Mouse (Mus musculus) NIH3T3 (cell line): Measurements from ENCODE around the gene Cnnm4.

Experiments used
- DNase-seq: peaks from one replicate; pipeline ENCODE4 v3.0.0-alpha.2; 2012; ENCODE audit warnings: low read depth

Cnnm4 gene

DNA sequence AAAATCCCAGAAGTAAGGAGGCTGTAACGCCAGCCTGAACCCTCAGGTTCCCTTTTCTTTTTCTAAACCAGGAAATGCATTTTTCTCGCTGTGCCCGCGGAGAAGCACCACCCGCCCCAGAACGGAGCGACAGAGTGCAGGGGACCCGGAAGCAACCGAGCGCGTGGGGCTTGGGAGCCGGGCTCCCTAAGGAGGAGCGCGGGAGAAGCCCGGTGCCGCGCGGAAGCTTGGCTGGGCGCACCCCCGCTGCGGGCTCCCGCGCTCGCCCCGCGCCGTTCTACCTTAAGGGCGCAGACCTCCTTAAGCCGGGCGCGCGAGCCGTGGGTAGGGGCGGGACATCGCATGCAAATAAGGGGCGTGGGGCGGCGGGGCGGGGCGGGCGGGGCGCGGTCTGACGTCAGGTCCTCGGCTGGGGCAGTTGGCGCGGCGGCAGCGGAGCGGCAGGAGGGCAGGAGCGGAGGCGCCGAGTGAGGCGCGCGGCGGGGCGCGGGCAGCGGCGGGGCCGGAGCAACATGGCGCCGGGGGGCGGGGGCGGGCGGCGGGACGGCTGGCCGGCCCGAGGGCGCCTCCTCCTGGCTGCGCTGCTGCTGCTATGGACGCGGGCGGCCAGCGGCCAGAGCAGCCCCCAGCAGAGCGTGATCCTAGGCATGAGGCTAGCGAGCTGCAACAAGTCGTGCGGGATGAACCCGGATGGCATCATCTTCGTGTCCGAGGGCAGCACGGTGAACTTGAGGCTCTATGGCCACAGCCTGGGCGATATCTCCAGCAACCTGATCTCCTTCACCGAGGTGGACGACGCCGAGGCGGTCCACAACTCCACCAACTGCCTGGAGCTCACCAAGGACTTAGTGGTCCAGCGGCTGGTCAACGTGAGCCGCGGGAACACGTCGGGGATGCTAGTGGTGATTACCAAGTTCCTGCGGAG lies at the start of gene Cnnm4:
TSS of gene Cnnm4 (plus strand) at position 440 of the 925 bp plus-strand sequence.
- peak; percentile 95 for DNase-seq

DNA sequence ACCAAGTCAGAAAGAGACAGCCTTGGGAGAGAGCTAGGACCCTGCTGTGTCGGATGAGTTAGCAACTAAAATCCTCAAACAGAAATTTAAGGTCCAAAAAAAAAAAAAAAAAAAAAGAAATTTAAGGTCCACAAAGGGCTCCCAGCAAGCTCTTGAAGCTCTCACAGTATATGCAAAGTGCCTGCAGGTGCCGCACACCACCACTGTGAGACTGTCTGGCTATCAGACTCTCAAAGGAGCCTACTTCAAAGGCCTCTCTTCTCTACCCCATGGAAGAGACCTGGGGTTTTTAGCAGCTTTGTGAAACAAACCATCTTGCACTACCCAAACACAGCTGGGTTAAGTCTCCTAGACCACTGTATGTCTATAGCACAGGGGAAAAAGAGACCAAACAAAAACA lies 41.9 kb upstream of the Cnnm4 start:
- DNase-seq: no peak

DNA sequence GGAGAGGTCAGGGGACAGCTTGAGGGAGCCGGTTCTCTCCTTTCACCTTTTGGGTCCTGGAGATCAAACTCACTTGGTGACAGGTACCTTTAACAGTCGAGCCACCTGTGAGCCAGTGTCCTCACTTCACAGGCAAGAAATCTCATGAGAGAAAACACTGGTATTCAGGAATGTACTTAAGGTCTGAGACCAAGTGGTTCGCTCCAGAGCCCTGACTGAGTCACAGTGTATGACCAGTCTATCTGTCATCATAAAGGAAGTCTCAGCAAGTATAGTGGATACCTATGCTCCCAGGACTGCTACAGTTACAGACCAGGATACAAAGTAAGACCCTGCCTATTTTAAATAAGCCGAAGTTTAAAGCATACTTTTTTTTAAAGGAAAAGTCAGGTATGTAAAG lies 38.4 kb upstream of the Cnnm4 start:
- peak; percentile 30 for DNase-seq

DNA sequence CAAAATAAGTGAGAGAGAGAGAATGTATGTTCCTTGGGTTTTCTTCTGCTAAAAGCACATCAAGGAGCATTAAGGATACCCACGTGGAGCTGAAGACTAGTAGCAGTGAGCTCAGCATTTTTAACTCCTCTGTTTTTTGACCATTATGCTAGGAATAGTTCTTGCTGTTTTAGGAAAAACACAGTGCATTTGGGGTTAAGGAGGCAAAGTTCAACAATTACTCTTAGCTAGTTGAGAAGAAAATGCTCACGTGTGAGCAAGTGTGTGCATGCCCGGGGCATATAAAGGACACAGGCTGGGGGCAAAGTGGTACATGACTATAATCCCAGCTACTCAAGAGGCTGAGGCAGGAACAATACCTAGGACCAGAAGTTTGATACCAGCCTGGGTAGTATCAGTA lies 37.8 kb upstream of the Cnnm4 start:
- no peak for DNase-seq

DNA sequence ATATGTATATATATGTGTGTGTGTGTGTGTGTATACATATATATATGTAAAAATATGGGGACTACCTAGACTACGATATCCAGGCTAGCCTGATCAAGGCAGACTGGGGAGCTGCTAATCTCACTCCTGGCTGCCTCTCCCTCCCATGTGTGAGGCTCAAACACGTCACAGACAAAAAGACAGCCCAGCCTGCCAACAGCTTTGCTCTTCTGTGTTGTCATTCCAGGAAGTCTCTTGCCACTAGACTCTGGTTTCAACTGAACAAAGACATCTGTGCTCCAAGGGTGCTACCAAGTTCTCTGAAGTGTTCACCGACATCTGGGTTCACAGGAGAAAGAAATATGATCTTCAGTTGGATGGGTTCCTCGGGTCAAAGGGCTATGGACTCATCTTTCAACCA lies 36.3 kb upstream of the Cnnm4 start:
- DNase-seq: no peak

DNA sequence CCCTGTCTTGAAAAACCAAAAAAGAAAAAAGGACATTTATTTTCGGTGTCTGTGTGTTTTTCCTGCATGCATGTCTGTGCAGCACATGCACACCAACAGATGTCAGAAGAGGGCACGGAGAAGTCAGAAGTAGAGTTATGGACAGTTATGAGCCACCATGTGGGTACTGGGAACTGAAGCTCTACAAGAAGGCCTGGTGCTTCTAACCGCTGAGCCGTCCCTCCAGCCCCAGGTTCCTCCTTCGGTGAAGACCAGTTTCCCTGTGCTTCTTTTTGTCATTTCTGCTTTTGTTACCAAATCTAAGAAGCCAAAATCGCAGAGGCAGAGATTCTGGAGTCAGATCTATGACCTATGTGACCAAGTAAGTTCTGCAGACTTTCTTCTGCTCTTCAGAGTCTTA lies 34.9 kb upstream of the Cnnm4 start:
- no peak for DNase-seq

DNA sequence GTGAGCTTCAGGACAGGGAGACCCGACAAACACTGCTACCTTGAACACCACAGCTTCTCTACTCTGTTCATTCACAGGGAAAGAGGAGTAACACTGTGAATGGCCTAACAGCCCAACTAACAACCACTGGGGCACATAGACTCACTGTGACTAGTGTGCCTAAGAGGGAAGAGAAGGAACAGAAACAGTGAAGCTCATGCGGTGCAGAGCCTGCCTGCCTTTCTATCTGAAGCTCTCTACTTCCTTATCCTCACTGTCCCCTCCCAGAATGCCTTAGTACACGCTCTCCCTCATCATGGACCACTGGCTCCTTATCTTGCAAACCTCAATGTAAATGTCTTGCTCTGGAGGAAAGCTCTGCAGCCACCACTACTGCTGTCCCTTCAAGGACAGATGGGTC lies 34.2 kb upstream of the Cnnm4 start:
- DNase-seq: no peak

DNA sequence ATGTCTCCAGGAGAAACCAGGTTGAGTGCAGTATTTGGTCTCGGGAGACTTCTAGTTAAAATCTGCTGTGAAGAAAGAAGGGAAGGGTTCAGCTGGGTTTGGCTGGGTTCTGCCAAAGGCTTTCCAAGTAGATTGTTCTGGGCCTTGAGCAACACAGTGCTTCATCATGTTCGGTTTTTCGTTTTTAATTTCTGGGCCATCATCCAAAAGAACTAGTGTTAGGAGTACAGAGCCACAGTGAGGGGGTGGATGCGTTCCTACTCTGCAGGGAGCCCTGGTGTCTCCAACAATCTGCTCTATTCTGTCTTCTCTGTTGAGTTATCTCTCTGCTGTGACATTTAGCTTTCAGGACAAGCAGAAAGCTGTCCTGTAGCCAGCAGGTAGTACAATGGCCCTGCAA lies 30.3 kb upstream of the Cnnm4 start:
- peak; percentile 86 for DNase-seq

DNA sequence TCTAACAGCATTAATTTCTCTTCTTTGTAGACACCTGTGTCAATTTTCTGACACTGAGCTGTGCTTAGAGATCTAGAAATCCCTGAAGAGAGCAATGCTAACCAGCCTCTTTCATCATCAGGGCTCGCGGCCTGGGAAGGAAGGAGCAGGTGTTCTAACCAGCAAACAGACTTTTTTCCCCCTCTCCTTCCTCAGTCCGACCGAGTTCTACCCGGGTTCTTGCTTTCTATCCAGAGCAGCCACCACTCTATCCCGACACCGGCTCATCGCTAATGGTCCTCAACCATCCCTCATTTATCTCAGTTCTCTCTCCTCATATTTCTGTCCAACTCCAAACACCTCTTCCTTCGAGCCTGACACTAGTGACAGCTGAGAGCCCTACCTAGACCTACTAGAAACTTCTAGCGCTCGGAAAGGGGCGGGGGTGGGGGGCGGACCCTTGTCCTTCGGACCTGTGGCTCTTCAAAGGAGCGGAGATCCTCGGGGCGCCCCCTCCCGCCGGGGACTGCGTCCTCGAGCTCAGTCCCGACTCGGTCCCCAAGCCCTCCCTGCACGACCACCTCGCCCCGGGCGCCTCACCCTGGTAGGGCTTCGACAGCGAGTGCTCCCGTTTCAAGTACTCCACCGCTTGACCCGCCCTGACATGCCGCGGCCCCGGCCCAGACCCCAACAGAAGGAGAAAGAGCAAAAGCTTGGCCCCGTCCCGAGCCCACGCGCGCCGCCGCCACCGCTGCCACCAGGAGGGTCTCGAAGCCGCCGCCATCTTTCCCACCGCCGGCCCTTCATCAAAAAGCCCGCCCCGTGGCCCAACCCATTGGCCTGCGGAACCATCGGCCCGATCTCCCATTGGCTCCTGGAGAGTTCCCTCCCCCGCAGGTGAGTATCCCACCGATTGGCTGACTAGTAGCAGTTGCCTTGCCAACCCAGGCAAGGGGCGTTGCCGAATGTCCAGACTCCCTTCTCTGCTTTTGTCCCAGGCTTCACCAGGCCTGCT lies 26.7 kb upstream of the Cnnm4 start, which contains the start of gene Lman2l:
TSS of gene Lman2l (minus strand) at position 801 of the 994 bp plus-strand sequence.
- DNase-seq: peak; percentile 98

DNA sequence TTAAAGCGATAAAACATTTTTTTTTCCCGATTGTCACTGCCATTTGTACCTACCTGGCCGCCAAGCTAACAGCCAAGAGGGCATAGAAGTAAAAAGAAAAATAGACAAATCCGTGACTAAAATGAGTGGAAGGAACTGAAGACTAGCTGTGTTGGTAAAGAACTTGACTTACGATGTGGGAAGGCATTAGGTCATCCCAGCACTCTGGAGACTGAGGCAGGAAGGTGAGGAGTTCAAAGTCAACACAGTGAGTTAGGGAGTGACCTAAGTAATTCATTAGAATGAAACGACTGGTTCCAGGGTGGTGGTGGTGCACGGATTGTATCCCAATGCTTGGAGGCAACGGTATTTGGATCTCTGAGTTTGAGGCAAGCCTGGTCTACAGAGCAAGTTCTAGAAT lies 25.9 kb upstream of the Cnnm4 start:
- DNase-seq: no peak

DNA sequence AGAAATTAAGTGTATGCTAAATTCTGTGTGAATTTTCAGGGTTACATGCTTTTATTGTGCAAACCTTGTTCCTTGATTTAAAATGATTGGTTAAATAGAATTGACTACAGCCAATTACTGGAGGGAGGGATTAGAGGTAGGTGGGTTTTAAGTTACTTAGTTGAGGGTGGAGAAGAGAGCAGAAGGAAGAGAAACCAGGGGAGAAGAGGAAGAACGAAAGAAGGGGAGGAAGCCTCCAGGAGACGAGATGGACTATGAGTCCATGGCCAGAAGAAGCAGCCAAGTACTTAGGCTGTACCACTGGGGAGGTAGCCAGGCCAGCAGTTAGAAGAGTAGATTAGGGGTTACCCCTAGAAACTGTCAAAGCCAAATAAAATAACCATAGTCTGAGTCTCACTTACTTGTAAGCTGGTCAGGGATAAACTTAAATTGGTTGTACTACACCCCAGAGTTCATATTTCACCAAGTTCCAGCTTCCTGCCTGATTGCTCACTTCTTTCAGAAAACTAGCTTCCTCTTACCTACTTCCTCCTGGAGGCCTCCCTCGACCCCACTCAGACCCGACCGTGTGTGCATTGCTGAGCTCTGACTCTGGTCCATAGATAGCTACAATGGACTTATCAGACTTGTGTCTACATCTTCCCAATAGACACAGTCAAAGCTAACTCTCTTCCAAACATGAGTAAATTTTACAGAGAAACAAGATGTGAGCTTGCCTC lies 25.2 kb upstream of the Cnnm4 start:
- no peak for DNase-seq

DNA sequence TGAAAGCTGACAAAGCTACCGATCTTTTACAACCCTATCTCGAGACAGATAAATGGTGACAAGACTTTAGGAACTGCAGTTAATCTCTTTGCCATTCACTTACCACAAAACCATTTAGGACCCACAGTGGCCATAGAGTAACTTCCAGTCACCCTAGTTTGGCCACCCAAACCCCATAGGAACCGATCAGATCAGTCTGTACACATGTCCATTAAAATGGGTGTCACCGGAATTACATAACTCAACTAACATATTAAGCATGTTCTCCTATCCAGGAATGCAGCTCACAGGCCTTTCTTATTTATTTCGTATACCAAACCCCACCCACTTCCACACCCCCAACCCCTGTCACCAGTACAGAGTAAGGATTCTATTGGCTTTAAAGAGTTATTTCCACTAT lies 24.6 kb upstream of the Cnnm4 start:
- DNase-seq: no peak

DNA sequence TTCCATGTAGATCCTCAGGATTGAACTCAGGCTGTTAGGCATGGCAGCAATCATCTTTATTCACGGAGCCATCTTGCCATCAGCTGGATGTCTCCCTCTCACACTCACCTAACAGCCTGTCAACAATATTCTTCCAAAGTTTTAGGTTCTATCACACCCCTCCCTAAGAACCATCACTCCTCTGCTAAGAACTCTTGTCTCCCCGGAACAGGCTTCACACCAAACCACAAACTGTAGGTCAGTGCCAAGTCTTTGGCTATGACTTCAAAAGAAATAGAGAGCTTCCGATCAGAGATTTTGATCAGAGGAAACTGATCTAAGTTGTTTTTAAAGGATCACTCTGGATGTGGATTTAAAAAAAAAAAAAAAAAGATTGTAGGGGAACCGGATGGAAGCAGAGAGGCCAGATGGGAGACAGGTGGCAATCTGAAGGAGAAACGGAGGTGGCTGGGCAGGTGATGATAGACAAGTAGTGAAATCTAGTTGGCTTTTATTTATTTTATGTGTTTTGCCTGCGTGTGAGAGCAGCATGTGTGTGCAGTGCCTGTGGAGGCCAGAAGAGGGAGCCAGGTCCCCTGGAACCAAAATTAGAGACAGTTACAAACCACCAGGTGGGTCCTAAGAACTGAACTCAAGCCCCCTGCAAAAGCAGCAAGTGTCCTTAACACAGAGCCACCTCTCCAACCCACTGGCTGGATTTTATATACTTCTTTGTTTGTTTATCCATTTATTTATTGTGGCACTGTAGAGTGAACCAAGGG lies 17.2 kb upstream of the Cnnm4 start:
- no peak for DNase-seq

DNA sequence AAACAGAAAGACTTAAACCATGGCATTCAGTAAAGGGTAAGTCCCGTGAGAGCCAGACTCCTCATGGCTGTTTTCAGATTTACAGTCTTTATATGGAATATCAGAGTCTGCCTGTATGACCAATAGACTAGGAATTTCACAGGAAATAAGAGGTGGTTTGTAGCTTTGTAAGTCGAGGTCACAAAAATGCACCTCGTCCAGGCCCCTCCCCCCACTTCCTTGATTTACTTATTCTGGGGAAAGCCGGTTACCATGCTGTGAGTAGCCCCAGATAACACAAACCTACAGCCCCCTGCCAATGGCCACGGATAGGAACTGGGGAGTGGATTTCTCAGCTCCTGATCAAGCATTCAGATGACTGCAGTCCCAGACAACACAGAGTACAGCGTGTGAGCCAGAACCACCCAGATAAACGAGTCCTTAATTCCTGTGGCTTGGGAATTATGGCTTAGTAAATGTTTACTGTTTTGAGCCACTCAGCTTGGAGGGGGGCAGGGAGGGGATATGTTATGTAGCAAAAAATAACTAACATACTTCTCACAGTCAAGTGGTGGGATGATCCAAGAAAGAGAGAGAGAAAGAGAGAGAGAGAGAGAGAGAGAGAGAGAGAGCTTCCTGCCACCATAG lies 13.9 kb upstream of the Cnnm4 start:
- DNase-seq: peak; percentile 75

DNA sequence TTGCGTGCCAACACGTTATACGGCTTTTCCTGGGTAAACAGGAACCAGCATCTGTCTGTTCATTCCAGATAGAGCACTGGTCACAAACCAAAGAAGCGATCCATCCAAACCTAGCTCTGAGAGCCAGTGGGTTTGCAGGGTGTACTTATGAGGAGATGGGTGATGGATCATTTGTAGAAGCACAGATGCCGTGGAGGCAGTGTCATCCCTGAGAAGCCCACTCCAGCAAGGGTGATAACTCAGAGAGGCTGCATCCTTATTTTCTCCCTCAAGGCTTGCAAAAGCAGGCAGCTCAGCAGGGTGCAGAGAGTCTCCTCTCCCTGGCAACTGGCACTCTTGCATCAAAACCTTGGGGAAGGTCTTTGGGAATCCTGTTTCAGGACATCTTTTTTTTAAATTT lies 13.3 kb upstream of the Cnnm4 start:
- DNase-seq: no peak

DNA sequence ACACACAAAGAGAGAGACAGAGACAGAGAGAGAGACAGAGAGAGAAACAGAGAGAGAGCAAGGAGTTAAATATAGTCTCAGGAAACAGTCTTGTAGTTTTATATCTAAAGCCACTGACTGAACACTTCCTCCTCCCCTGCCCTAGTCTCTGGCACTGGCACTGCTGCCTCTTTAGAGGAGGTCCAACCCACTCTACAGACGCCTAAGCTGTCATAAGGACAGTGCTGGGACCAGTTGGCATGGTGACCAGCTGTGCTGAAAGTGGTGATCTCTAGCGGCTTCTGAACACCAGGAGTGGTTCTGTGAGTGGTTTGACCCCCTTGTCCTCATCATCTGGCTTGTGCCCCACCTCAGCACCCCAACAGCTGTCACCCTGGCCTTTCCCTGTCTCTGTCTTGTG lies 9.6 kb upstream of the Cnnm4 start:
- no peak for DNase-seq

DNA sequence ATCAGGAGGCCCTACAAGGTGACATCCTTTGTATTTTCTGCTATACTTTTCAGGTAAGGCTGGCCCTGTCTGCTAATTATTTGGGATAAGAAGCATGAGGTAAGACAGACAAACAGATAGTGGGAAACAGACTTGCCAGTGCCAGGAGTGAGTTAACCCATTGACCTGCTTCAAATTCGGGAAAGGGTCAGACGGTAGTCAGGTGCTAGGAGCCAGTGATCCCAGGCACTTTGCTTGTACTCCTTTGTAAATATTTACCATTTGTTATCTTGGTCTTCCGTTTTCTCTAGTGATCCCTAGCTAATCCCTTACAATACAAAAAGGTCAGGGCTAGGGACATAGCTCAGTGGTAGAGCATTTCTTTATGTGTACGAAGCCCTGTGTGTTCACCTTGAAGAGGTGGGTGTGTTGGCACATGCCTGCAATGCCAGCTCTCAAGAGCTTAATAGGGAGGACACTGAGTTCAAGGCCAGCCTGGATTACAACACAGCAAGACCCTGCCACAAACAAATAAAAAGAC lies 5.7 kb upstream of the Cnnm4 start:
- no peak for DNase-seq

DNA sequence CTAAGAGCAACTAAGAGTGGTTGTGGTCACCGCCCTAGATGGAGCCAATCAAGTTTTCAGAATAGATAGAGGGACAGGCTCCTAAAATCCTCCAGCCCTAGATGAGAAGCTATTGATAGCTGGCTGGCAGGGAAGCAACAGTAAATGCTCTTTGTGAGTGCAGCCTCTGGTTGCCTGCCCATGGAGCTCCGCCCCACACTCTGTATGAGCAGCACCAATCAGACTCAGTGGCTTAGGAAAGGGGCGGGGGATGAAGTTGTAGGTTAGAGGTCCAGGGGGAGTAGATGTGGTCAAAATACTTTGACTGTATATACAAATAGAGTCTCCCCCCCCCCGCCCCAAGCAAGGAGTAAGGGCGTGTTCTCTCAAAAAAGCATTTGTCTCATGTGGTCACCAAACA lies 4.0 kb upstream of the Cnnm4 start:
- no peak for DNase-seq

DNA sequence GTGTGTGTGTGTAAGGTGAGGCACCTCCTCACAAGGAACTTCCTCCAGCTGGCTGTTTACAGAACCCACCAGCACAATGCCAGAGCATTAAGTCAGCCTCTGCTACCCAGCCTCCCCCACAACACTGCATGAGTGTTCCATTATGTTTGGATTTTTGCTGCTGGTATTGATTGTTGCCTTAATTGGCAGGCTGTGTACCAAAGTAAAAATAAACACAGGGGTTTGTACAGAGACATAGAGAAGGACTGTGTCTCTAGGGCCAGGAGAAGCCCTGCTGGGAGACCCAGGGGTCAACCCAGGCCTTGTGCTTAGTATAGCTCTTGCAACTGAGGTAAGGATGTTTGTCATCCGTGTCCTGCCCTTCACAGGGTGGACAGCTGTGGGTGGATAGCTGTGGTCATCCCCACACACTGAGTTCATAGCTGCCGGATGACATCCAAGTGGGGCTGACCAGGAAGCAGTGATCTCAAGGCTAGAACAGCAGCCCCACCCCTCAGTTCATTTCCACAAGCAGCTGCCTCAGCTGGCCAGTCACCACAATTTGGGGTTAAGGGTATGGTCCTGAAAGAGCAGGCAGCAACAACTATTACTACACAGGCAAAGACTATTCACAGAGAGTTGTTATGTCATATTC lies 1.5 kb upstream of the Cnnm4 start:
- DNase-seq: peak; percentile 48

DNA sequence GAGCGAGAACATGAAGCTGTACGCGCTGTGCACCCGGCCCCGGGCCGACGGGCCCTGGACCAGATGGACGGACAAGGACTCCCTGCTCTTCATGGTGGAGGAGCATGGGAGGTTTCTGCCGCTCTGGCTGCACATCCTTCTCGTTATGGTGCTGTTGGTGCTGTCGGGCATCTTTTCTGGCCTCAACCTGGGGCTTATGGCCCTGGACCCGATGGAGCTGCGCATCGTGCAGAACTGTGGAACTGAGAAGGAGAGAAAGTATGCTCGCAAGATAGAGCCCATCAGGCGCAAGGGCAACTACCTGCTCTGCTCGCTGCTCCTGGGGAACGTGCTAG lies 653 bp downstream of the Cnnm4 start:
- no peak for DNase-seq
